Mouse (Mus musculus) adrenal gland, adult 18-20 months (tissue): ENCODE data around the gene Steap2. TPM values are rescaled to one million over a fixed set of nuclear protein-coding genes. Genes with fewer than 3 reads are reported as not detected.

Experiments
- DNase-seq, 2 experiments: peaks; one replicate each; pipeline ENCODE4 v3.0.0; 2021 to 2022; ENCODE audit warnings: low spot score in 2 of 2
- total RNA-seq, 2 experiments: library from RNA; stranded (reverse); gene quantifications; 1 replicate in 1 of 2; 2 replicates in 1 of 2; pipeline ENCODE4 v1.2.3; 2021

The Steap2 gene
- total RNA-seq, 2 experiments from 2014 or later = 32.8 to 37.6 TPM

DNA sequence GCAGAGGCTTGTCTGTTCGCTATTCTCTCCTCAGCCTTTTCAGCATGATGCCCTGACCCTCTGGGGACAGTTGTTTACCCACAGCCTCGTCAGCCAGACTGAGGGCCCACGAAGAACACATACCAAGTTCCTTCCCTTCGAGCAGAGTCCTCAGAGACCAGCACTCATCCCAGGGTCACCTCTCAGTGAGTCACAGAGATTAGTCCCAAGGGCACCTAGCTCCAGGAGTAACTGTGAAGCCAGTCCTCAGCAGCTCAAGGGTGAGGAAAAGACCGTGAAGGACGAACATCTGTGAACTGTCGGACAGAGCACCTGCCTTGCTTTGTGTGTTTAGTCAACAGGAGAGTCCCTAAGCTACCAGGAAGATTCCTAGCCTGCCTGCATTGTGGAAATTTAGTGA is 25.5 kb downstream of the Steap2 start:
- DNase-seq = no peak

DNA sequence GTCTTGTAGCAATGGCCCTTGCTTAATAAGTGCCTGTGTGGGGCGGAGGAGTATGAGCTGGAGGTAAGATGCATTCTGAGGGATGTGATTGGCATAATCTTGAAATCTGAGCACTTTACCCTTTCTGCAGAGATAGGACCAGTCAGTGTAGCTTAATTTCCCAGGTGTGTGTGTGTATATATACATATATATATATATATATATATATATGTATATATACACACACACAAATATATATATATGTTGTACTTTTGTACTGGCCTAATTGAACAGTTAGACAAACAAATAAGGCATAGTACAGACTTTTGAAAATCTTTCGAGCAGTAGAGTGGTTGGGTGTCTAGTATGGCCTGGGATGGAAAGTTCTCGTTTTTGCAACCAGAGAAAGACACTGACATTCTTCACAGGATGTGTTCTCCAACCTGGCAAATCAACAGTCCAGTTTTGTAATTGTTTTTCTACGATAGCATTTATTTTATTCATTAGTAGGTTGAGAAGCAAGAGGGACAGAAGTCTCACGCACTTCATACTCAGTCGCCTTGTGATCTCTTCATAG is 29.9 kb downstream of the Steap2 start:
- no peak for DNase-seq

DNA sequence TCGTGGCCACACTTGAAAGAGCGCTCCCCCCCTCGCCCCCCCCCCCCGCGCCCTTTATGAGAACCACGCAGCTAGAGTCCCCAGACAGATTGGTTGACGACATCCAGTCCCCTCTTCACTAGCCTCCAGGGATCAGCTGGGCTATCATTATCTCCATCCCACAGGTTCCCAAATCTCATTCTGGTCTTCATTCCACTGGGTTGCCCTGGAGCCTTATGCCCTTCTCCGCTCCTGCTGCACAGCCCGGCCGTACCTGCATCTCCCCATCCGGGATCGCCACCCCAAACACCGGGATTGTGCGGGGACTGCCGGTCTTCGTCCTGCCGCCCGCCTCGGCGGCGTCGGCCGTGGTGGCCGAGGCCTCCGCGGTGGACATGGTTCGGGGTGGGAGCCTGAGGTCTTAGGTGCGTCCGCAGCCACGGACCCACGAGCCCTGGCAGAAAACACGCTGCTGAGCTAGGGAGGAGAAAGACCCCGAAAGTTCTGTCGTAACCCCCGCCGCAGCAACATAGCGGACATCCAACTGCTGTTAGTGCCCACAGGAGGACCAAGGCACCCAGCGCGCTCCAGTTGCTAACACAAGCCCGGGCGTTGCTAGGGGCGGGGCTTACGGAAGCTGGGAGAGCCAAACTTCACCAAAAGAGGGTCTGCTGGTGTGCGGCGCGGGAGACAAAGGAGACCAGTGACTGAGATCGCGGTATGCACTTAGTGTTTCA is 30.6 kb downstream of the Steap2 start, which contains the start of gene Cfap69:
Cfap69 (minus strand) TSS at position 585 of the 716 bp plus-strand sequence.
- peak; percentile 68 to 77 for DNase-seq

DNA sequence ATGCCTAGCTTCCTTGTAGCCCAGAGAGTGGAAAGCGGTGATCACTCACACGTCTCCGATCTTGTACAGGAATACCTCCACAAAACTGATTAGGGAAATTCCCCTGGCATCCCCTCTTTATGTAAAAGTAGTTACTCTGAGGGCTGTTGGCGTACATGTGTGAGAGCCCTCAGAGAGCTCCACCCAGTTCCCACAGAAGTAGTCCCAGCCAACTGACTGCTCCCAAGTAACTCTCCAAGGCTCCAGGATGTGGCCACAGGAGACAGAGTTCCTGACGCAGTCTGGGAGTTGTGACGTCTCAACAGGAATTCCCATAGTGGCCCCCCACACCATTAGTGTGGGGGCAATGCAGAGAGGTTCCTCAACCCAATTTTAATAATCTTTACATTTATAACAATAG is 31.3 kb downstream of the Steap2 start:
- no peak for DNase-seq

DNA sequence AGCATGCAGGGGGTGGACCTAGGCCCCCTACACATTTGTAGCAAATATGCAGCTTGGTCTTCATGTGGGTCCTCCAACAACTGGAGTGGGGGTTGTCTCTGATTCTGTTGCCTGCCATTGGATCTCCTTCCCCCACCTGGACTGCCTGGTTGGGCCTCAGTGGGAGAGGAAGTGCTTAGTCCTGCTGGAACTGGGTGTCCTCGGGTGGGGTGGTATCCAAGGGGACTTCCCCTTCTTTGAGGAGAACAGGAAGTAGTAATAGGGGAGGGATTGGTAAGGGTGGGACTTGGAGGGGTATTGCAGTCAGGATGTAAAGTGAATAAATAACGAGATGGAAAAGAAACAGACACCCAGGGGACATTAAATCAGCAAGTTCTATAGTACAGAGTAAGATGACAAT is 35.7 kb downstream of the Steap2 start:
- DNase-seq = no peak

DNA sequence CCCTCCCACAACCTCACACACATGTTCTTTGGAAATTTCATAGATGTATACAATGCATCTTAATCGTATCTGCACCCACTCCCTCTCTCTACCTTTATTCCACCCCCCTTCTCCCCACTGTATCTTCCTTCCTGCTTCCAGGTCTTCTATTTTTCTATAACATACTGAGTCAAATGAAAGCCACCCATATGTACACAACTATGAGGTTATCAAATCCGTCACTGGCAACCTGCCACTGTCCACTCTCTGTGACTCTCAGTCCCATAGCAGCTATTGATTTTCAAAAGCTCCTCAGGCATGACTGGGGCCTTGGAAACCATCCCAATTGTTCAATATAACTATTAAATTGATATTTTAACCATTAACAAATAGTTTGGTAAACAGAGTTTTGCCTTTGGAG is 36.4 kb downstream of the Steap2 start:
- no peak for DNase-seq

DNA sequence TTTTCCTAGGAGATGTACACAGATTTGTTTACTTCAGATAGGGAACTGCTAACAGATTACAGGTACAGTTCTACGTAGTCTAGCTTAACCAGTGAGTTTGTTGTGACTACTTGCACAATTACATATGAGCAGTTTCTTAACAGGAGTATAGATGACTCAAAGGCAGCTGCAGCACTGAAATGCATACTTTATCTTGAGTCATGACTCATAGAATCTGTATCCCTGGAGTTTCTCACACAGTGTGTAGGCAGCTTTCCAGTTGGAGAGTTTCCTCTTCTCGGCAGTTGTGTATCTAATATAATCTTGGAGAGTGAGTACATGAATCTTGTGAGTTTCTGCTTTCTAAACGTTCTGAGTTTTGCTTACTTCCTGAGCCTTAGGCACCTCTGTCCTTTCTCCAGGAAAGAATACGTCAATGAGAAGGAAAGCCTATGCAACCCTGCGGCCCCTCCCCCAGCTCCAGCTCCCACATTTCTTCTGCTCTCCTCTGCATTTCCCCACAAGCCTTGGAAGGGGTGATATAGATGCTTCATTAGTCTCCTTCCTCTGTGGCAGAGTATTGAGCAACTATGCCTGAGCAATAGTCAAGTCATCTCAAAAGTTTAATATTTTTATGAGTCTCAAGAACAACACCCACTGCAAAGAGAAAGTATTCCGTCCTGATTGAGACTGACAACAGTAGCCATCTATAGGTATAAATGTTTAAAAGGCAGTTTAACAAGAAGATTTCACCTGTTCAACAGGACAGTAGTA is 45.4 kb downstream of the Steap2 start:
- DNase-seq = no peak

DNA sequence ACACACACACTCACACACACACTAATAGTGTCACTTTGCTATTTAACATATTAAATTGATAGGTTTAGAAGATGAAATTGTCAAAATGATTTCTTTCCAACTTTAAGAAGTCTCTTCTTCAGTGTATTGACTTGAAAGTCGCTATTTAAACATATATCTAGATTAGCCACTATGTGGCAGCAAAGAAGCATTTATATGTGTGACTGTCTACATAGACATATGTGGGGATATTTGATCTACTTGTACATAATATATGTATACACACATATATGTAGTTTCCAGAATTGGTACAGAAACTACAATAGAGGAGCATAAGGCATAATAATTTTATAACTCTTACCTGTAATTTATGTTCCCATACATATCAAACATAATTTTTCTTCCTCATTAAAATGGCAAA is 48.2 kb downstream of the Steap2 start:
- DNase-seq = no peak

DNA sequence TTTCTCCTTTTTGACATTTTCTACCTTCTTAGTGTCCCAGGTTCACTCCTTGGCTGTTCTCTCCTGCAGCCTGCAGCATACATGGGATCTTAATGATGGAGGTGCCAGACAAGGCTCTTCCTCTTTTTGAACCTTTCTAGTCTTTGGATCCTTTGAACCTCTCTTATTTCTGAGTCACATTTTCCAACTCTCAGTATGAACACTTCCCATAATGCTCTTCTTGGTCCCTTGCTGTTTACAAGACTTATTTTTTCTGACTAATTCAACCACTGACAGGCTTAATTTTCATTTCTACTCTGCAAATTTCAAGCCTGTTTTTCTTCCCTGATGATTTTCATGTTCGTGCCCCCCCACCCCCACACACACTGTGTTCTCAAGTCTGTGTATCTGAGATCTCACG is 55.9 kb downstream of the Steap2 start:
- DNase-seq = no peak

DNA sequence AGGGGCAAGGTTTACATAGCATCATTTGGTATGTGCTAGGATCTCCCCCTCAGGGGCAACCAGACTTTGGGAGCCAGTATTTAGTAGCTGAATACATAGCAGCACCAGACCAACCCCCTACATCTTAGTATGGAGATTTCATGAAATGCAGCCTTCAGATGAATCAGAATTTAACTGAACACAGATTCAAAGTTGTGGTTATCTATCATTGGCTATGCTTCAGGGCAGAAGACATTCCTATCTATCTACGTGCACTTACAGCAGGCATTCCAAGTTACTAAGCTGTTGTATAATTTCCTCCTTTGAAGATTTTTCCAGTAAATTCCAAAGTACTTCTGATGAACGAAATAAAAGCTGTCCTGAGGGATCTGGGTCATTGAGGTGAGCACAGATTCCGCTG is 68.9 kb downstream of the Steap2 start:
- DNase-seq = no peak

DNA sequence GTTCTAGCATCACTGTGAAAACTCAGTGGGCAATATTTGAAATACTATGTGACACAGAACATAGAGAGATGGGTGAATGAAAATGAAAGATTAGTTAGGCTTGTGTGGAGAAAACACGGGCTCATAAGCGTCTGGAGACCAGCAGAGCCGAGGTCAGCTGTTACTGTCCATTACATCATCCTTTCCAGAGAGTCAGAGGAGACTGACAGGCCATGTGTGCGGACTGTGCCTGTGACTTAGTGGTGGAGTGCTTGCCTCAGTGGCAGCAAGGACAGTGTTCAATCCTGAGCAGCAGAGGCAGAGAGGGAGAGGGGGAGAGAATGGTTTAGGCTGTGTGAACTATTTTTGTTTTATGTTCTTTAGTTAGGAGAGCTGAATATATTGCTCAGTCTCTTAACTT is 76.0 kb downstream of the Steap2 start:
- DNase-seq = no peak

Other genes starting within 250 kb of the Steap2 start
- gene 1700015F17Rik, start 215.4 kb downstream of the Steap2 start, total RNA-seq = not detected
- gene Cldn12, start 179.6 kb downstream of the Steap2 start, total RNA-seq = 10 to 100 TPM; 17.5 to 18.0 TPM
- 10 to 100 TPM; 10.2 to 10.3 TPM for gene Gtpbp10, start 135.0 kb downstream of the Steap2 start, total RNA-seq
- gene Gm8773, start 120.8 kb downstream of the Steap2 start, total RNA-seq = not detected
- 1 to 10 TPM; 6.4 to 8.3 TPM for gene Cfap69, start 30.3 kb downstream of the Steap2 start, total RNA-seq
- gene Steap1, start 54.7 kb upstream of the Steap2 start, total RNA-seq = 10 to 100 TPM; 22.9 to 29.9 TPM